Mouse (Mus musculus): ENCODE data around the gene Phf5a.

Gene Phf5a

GRCm38 (mm10) chr15:81848301-81848700 lies 23.4 kb downstream of the Phf5a start:
- DNase-seq (ENCODE audit: low spot score in 2 of 2): peak; percentile 54 to 67

- DNase-seq (ENCODE audit: low spot score in 2 of 2): no peak
These were observed 23.9 kb downstream of the Phf5a start for GRCm38 (mm10) chr15:81847861-81848260.

GRCm38 (mm10) chr15:81847161-81847560 lies 24.6 kb downstream of the Phf5a start:
- DNase-seq (ENCODE audit: low spot score in 2 of 2): no peak

- no peak for DNase-seq (ENCODE audit: low spot score in 2 of 2)
These were observed 25.0 kb downstream of the Phf5a start for GRCm38 (mm10) chr15:81846755-81847154.

GRCm38 (mm10) chr15:81845724-81846123 lies 26.0 kb downstream of the Phf5a start:
- DNase-seq (ENCODE audit: low spot score in 2 of 2): no peak

- DNase-seq (ENCODE audit: low spot score in 2 of 2): no peak
These were observed 26.6 kb downstream of the Phf5a start for GRCm38 (mm10) chr15:81845033-81845625.

- no peak for DNase-seq (ENCODE audit: low spot score in 2 of 2)
These were observed 29.4 kb downstream of the Phf5a start for GRCm38 (mm10) chr15:81842275-81842674.

GRCm38 (mm10) chr15:81840306-81840705 lies 31.4 kb downstream of the Phf5a start:
- no peak for DNase-seq (ENCODE audit: low spot score in 2 of 2)

- no peak for DNase-seq (ENCODE audit: low spot score in 2 of 2)
These were observed 32.1 kb downstream of the Phf5a start for GRCm38 (mm10) chr15:81839634-81840033.

GRCm38 (mm10) chr15:81838554-81839235 lies 33.0 kb downstream of the Phf5a start:
- no peak for DNase-seq (ENCODE audit: low spot score in 2 of 2)

GRCm38 (mm10) chr15:81836966-81837920 lies 34.5 kb downstream of the Phf5a start:
- no peak for DNase-seq (ENCODE audit: low spot score in 2 of 2)

- peak; percentile 32 to 46 for DNase-seq (ENCODE audit: low spot score in 2 of 2)
These were observed 35.4 kb downstream of the Phf5a start for GRCm38 (mm10) chr15:81836124-81836821.

GRCm38 (mm10) chr15:81835007-81835880 lies 36.5 kb downstream of the Phf5a start:
- no peak for DNase-seq (ENCODE audit: low spot score in 2 of 2)

GRCm38 (mm10) chr15:81834171-81834841 lies 37.4 kb downstream of the Phf5a start:
- DNase-seq (ENCODE audit: low spot score in 2 of 2): no peak

GRCm38 (mm10) chr15:81833481-81833880 lies 38.2 kb downstream of the Phf5a start:
- no peak for DNase-seq (ENCODE audit: low spot score in 2 of 2)

- DNase-seq (ENCODE audit: low spot score in 2 of 2): no peak
These were observed 39.5 kb downstream of the Phf5a start for GRCm38 (mm10) chr15:81832219-81832618.

GRCm38 (mm10) chr15:81831136-81831825 lies 40.4 kb downstream of the Phf5a start:
- DNase-seq (ENCODE audit: low spot score in 2 of 2): peak; percentile 89 to 91

- DNase-seq (ENCODE audit: low spot score in 2 of 2): no peak
These were observed 41.2 kb downstream of the Phf5a start for GRCm38 (mm10) chr15:81830530-81830929.

- no peak for DNase-seq (ENCODE audit: low spot score in 2 of 2)
These were observed 42.5 kb downstream of the Phf5a start for GRCm38 (mm10) chr15:81829208-81829580.

All from spleen, postnatal 36 days (tissue).